Mouse (Mus musculus): ENCODE measurements at regions not wholly inside any gene's neighbourhood (a gene's known extent, or its start where the extent isn't known, plus 50 kb on each side); places are given as distances from the start of the nearest gene placed in this dataset.

- peak; percentile 53 to 58 for DNase-seq (ENCODE audit: low spot score in 2 of 2)
Observed at GRCm38 (mm10) chr2:147927792-147928670, 118.7 kb downstream of the Foxa2 start.

- no peak for DNase-seq (ENCODE audit: low spot score in 2 of 2)
Observed at GRCm38 (mm10) chr2:147926861-147927260, 119.9 kb downstream of the Foxa2 start.

GRCm38 (mm10) chr2:147907341-147907740 is 139.4 kb downstream of the Foxa2 start:
- no peak for DNase-seq (ENCODE audit: low spot score in 2 of 2)

GRCm38 (mm10) chr2:147905759-147906740 is 140.7 kb downstream of the Foxa2 start:
- DNase-seq (ENCODE audit: low spot score in 2 of 2): no peak

- DNase-seq (ENCODE audit: low spot score in 2 of 2): no peak
Observed at GRCm38 (mm10) chr2:147905118-147905517, 141.7 kb downstream of the Foxa2 start.

GRCm38 (mm10) chr2:147899236-147899635 is 147.5 kb downstream of the Foxa2 start:
- DNase-seq (ENCODE audit: low spot score in 2 of 2): no peak

- peak; percentile 23 to 53 for DNase-seq (ENCODE audit: low spot score in 2 of 2)
Observed at GRCm38 (mm10) chr2:147895691-147896090, 151.1 kb downstream of the Foxa2 start.

GRCm38 (mm10) chr2:147894213-147894612 is 152.6 kb downstream of the Foxa2 start:
- DNase-seq (ENCODE audit: low spot score in 2 of 2): no peak

- no peak for DNase-seq (ENCODE audit: low spot score in 2 of 2)
Observed at GRCm38 (mm10) chr2:147886191-147886590, 160.6 kb downstream of the Foxa2 start.

- DNase-seq (ENCODE audit: low spot score in 2 of 2): no peak
Observed at GRCm38 (mm10) chr2:147877907-147878306, 168.9 kb downstream of the Foxa2 start.

GRCm38 (mm10) chr2:147877543-147877904 is 169.2 kb downstream of the Foxa2 start:
- DNase-seq (ENCODE audit: low spot score in 2 of 2): no peak

GRCm38 (mm10) chr2:147876708-147877542 is 169.8 kb downstream of the Foxa2 start:
- peak in 1 of 2 experiments; percentile 22 for DNase-seq (ENCODE audit: low spot score in 2 of 2)

- no peak for DNase-seq (ENCODE audit: low spot score in 2 of 2)
Observed at GRCm38 (mm10) chr2:147872972-147873371, 173.8 kb downstream of the Foxa2 start.

GRCm38 (mm10) chr2:147851186-147851802 is 195.5 kb downstream of the Foxa2 start:
- no peak for DNase-seq (ENCODE audit: low spot score in 2 of 2)

GRCm38 (mm10) chr2:147846968-147847749 is 199.6 kb downstream of the Foxa2 start:
- DNase-seq (ENCODE audit: low spot score in 2 of 2): peak in 1 of 2 experiments; percentile 37

- no peak for DNase-seq (ENCODE audit: low spot score in 2 of 2)
Observed at GRCm38 (mm10) chr2:147845256-147845655, 201.5 kb downstream of the Foxa2 start.

- no peak for DNase-seq (ENCODE audit: low spot score in 2 of 2)
Observed at GRCm38 (mm10) chr2:147840936-147841335, 205.8 kb downstream of the Foxa2 start.

GRCm38 (mm10) chr2:147838613-147839012 is 208.2 kb downstream of the Foxa2 start:
- DNase-seq (ENCODE audit: low spot score in 2 of 2): no peak

GRCm38 (mm10) chr2:147830551-147830950 is 216.2 kb downstream of the Foxa2 start:
- no peak for DNase-seq (ENCODE audit: low spot score in 2 of 2)

GRCm38 (mm10) chr2:147816951-147817350 is 229.8 kb downstream of the Foxa2 start:
- DNase-seq (ENCODE audit: low spot score in 2 of 2): no peak
